Mouse (Mus musculus): Measurements from ENCODE around the gene Lin7c. TPM values are rescaled to one million over a fixed set of nuclear protein-coding genes. Genes with fewer than 3 reads are reported as not detected.

Lin7c gene
- total RNA-seq, 2 experiments from 2014 or later = 23.4 to 32.1 TPM

DNA sequence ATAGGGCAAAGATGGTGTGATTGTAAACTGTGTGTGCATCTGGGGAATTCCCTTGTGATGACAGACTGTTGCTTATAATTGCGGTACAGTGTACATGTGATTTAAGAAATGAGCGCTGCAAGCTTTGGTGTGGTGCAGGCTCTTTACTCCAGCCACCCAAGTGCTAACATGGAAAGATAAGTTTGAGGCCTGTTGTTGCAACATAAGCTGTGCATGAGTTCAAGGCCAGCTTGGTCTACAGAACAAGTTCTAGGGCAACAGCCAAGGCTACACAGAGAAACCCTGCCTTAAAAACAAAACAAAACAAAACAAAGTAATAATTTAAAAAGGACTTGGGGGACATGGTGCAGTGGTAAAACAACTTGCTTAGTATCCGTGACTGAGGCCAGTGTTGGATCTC is 44.5 kb downstream of the Lin7c start:
- ATAC-seq (replicated peaks; ENCODE audit: low FRiP score, poor library complexity, severe bottlenecking) = no peak

DNA sequence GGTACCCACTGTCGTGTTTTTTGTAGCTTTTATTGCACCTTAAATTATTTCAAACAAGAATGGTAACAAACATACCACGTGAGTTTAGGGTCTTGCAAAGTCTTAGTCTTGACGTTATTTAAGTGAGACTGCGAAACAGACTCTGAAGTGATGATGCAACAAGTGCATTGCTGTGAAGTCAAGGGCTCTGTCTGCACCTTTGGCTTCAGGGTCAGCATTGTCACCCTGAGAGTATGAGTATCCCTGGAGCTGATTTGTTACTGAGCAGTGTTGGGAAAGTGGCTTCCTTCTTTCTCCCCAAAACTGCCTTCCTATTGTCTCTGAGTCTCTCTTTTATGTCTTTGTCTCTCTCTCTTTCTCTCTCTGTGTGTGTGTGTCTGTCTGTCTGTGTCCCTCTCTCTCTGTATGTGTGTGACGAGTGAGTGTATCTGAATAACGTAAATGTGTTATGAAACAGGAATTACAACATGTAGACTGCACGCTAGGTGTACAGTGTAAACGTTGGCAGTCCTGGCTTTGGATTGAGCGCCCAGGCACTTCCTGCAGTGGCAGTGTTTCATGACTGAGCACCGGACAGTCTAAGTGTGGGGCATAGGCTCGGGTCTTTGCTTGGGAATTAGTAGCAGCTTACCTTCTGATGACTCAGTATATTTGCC is 45.2 kb downstream of the Lin7c start:
- ATAC-seq (replicated peaks; ENCODE audit: low FRiP score, poor library complexity, severe bottlenecking) = no peak

DNA sequence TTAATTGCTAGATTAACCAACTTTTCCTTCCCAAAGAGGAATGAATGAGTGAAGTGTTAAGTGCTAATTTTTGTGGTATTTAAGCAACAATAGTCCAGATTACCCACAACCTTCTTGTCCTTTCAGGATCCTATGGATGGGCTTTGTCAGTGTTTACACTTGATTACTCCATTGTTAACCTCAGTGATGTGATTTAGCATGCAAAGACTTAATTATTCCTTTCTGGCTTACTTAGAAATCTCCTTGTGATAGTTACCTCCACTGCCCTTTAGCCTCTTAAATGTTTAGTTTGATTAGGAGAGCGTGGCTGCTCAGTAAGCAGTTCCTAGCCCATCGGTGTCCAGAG is 45.7 kb downstream of the Lin7c start:
- no peak for ATAC-seq (replicated peaks; ENCODE audit: low FRiP score, poor library complexity, severe bottlenecking)

DNA sequence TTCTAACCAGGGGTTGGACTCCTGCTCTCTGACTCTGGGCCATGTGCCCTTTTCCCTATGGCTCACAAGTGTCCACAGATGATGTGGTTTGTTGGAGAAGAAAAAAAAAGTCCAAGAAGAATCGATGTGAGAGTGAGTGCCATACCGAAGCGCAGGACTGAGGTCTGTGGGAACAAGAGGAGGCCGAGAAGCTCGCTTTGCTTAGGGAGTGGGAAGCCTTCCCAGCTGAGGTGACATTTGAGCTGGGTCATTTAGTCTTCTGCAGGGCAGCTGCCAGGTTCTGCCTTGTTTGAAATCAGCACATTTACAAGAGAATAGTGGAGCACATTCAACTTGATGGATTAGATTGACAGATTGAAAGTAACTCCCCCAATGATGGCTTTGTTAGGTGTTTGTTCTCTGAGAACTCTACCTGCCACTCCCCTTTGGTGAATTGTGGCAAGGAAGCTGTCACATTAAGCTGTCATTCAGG is 51.4 kb downstream of the Lin7c start:
- ATAC-seq (replicated peaks; ENCODE audit: low FRiP score, poor library complexity, severe bottlenecking) = no peak

DNA sequence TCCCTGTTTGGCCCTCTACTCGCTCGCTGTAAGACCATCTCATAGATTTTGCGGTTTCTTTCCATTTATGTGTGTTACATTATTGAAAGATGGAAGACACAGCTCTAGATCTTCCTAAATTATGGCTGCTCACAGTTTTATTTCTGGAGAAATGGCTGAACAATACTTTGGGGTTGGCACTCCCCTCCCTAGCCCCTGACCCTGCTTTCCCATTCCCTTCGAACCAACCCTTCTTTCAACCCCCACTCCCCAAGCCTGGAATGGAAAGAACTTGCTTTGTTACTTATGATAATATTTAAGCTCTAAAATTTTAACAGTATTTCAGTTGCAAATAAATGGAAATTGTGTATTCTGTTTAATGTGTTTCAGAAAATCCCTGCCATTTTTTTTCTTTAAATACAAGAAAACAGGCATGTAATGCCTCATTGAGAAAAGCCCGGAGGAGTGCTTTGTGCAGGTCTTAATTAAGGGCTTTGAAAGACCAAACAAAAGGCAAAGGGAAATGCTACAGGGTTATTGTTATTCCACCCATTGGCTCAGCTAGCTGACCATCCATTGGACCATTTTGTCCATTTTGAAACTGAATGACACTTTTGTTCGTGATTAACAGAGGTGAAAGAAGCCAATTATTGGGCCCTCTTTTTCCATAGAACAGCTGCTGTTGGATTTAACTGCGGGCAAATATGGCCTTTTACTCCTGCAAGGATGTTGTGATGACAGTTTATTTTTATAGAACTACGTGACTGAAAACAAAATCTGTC is 52.3 kb downstream of the Lin7c start:
- ATAC-seq (replicated peaks; ENCODE audit: low FRiP score, poor library complexity, severe bottlenecking) = no peak

DNA sequence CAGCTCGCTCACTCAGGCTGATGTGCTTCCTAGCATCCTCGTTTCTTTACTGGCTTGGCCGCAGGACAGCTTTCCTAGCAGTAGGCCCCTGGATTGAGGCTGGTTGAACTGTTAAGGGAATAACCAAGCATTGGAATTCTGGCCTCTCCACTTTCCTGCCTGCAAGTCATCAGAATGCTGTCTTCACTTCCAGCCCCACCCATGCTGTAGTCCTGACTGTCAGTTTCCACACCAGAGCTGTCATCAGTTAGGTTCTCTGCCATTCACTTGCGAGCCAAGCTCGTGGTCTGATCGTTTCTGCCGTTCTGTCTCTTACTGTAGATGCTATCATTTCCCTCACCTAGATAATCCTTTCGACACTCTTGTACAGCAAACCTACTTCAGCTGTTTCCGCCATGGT is 54.3 kb downstream of the Lin7c start:
- no peak for ATAC-seq (replicated peaks; ENCODE audit: low FRiP score, poor library complexity, severe bottlenecking)

DNA sequence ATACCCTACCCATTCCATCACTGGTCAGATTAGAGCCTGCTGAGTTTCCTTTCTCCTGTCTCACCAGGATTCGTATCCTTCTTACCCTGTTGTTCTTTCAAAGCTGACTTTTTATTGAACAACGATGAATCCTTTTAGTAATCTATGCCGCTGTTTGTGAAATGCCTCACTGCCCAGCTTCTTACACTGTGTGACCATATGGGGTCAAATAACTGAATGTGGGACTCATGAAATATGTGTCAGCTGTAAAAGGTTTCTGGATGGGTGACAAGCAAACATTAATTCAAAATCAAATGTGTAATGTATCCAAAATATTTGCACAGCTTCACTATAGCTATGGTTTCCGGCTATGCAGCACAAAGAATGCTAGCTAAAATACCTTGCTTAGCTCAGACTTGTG is 54.9 kb downstream of the Lin7c start:
- ATAC-seq (replicated peaks; ENCODE audit: low FRiP score, poor library complexity, severe bottlenecking) = no peak

DNA sequence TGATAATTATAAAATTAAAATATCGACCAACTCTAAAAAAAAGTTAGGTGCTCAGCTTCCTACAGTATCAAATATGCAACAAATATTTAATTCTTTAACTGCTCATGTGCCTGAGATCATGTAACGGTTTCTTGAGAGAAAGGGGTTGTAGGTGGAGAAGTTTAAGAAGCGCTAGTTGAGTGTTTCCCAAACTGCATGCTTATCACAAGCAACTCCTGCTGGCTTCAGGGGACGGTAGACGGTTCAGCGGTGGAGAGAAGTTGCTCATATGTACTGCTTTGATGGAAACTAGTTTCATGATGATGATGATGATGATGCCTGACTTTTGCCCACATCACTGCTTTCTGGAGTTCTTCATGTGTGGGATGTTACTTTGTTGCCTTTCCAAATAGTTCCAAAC is 55.8 kb downstream of the Lin7c start:
- ATAC-seq (replicated peaks; ENCODE audit: low FRiP score, poor library complexity, severe bottlenecking) = no peak

DNA sequence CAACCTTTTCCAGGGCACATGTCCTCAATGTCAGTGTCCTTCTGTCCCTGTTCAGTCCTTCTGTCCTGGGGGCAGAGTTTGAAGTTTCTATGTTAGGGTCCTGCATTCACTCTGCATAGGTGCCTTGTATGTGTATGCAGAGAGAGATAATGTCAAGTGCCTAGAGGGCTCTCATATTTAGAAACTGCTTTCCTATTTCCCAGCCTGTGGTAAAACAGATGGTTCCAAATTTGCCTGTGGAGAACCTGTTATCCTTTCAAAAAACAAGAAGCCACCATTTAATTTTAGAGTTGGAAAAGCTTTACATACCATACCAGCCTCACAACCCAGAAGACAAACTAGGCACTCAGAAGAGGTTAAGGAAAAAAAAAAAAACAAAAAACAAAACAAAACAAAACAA is 58.9 kb downstream of the Lin7c start:
- ATAC-seq (replicated peaks; ENCODE audit: low FRiP score, poor library complexity, severe bottlenecking) = no peak

DNA sequence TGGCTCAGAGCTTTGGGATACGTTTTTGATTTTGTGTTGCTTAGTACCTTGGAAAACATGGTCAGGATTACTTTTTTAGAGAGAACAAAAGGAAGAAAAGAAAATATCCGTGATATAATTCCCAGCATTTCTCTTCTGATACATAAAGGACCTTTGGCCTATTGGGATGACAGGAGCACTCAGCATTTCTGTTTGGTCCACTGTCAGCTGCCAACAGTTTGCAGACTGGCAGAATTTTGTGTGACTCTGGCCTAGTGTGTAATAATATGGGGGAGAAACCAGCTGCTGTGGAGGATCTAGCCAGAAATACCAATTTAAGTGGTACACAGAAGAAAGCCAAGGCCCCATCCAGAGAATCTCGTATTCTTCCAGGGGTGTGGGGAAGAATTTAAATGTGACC is 59.7 kb downstream of the Lin7c start:
- ATAC-seq (replicated peaks; ENCODE audit: low FRiP score, poor library complexity, severe bottlenecking) = no peak

Other genes starting within 250 kb of the Lin7c start
- gene Bdnf, start 216.2 kb upstream of the Lin7c start, total RNA-seq (2015; ENCODE audit: low replicate concordance) = not detected in 2 replicates
- not detected in 2 replicates for gene Bdnf, start 216.2 kb upstream of the Lin7c start, total RNA-seq (2017; ENCODE audit: low replicate concordance)
- 0.84 and 1.2 TPM in 2 replicates for gene Lgr4, start 26.8 kb downstream of the Lin7c start, total RNA-seq (2015; ENCODE audit: low replicate concordance)
- gene Lgr4, start 26.8 kb downstream of the Lin7c start, total RNA-seq (2017; ENCODE audit: low replicate concordance) = 0.42 and 0.51 TPM in 2 replicates
- gene Ccdc34, start 127.0 kb downstream of the Lin7c start, total RNA-seq (2015; ENCODE audit: low replicate concordance) = 25.3 and 42.1 TPM in 2 replicates
- 19.7 and 36.2 TPM in 2 replicates for gene Ccdc34, start 127.0 kb downstream of the Lin7c start, total RNA-seq (2017; ENCODE audit: low replicate concordance)

Measured in erythroblast, adult 5-6 weeks (primary cell).